Mouse (Mus musculus): ENCODE measurements around the gene Cep290. TPM values are rescaled to one million over a fixed set of nuclear protein-coding genes. Genes with fewer than 3 reads are reported as not detected.

Cep290 gene
- total and polyA plus RNA-seq, 3 experiments = 3.8 to 5.2 TPM; not detected in 1

GRCm38 (mm10) chr10:100620040-100620439, 132.7 kb downstream of the Cep290 start:
- H3K27me3 ChIP-seq (ENCODE audit: control insufficient read depth in 1 of 2, insufficient read depth in 2 of 2, low read length in 2 of 2) = peaks cover 0 to 2% of the 10 kb centered on the region in 2 experiments; a peak in 3 of 4 replicates
- H3K27ac ChIP-seq (ENCODE audit: control insufficient read depth, low read depth, low read length) = no peak overlapping the region
- TF ChIP-seq POLR2AphosphoS2 (IDR thresholded peaks at IDR 0.05; ENCODE audit: low read length) (no peak), MAZ (IDR thresholded peaks at IDR 0.05; ENCODE audit: low read depth, low read length) (no peak), GABPA (IDR thresholded peaks at IDR 0.05; ENCODE audit: low read depth, low read length) (no peak), ZKSCAN1 (IDR thresholded peaks at IDR 0.05; ENCODE audit: low read depth, low read length) (no peak), CHD2 (IDR thresholded peaks at IDR 0.05; ENCODE audit: low read length) (no peak), NRF1 (IDR thresholded peaks at IDR 0.05; ENCODE audit: insufficient read depth, low read depth, low read length, poor library complexity, severe bottlenecking) (no peak), USF1 (IDR thresholded peaks at IDR 0.05; ENCODE audit: low read depth, low read length) (no peak), TAL1 (IDR thresholded peaks at IDR 0.05; ENCODE audit: low read length) (no peak), MAX (IDR thresholded peaks at IDR 0.05; ENCODE audit: low read length) (no peak)
- no peak overlapping the region for H3K9ac ChIP-seq (ENCODE audit: control insufficient read depth, low read depth, low read length, poor library complexity, severe bottlenecking)
- no peaks in the 10 kb centered on the region for H3K4me1 ChIP-seq (ENCODE audit: control insufficient read depth in 1 of 2, insufficient read depth in 2 of 2, low read length in 2 of 2)
- no peak overlapping the region for H3K4me3 ChIP-seq (ENCODE audit: control insufficient read depth in 1 of 2, insufficient read depth in 1 of 2, low read depth in 2 of 2, low read length in 2 of 2)
- H3K36me3 ChIP-seq (ENCODE audit: control insufficient read depth in 1 of 2, insufficient read depth in 2 of 2, low read length in 2 of 2) = no peaks in the 10 kb centered on the region
- no peaks in the 10 kb centered on the region for H3K79me2 ChIP-seq (ENCODE audit: control insufficient read depth, insufficient read depth, low read length, poor library complexity)
- H3K9me3 ChIP-seq (replicated peaks; ENCODE audit: insufficient read depth, low read length) = no peaks in the 10 kb centered on the region
- no peak for DNase-seq (ENCODE audit: low read depth, low spot score)

- no peak for DNase-seq (ENCODE audit: low read depth, low spot score)
- Histone ChIP-seq H3K9ac (ENCODE audit: control insufficient read depth, low read depth, low read length, poor library complexity, severe bottlenecking) (no peak overlapping the region), H3K27ac (ENCODE audit: control insufficient read depth, low read depth, low read length) (no peak overlapping the region), H3K79me2 (ENCODE audit: control insufficient read depth, insufficient read depth, low read length, poor library complexity) (no peaks in the 10 kb centered on the region), H3K36me3 (ENCODE audit: control insufficient read depth in 1 of 2, insufficient read depth in 2 of 2, low read length in 2 of 2) (no peaks in the 10 kb centered on the region), H3K4me1 (ENCODE audit: control insufficient read depth in 1 of 2, insufficient read depth in 2 of 2, low read length in 2 of 2) (no peaks in the 10 kb centered on the region), H3K27me3 (ENCODE audit: control insufficient read depth in 1 of 2, insufficient read depth in 2 of 2, low read length in 2 of 2) (peaks cover 1 to 2% of the 10 kb centered on the region in 2 experiments; a peak in 3 of 4 replicates), H3K4me3 (ENCODE audit: control insufficient read depth in 1 of 2, insufficient read depth in 1 of 2, low read depth in 2 of 2, low read length in 2 of 2) (no peak overlapping the region), H3K9me3 (replicated peaks; ENCODE audit: insufficient read depth, low read length) (no peaks in the 10 kb centered on the region)
- no peak for TF ChIP-seq CTCF (IDR thresholded peaks at IDR 0.05 in 2 of 3, conservative IDR thresholded peaks at IDR 0.05 in 1 of 3; ENCODE audit: control insufficient read depth in 1 of 3, insufficient read depth in 1 of 3, low read depth in 2 of 3, low read length in 3 of 3, poor library complexity in 1 of 3, severe bottlenecking in 1 of 3)
- no peak for TF ChIP-seq MYC (IDR thresholded peaks at IDR 0.05; ENCODE audit: low read depth, low read length)
- no peak for TF ChIP-seq TAL1 (IDR thresholded peaks at IDR 0.05; ENCODE audit: low read length)
- TF ChIP-seq NRF1 (IDR thresholded peaks at IDR 0.05; ENCODE audit: insufficient read depth, low read depth, low read length, poor library complexity, severe bottlenecking) = no peak
- TF ChIP-seq ZMIZ1 (IDR thresholded peaks at IDR 0.05; ENCODE audit: low read depth, low read length) = no peak
- no peak for TF ChIP-seq CHD2 (IDR thresholded peaks at IDR 0.05; ENCODE audit: low read length)
- no peak for TF ChIP-seq CHD1 (IDR thresholded peaks at IDR 0.05; ENCODE audit: low read depth, low read length)
- TF ChIP-seq RAD21 (IDR thresholded peaks at IDR 0.05; ENCODE audit: low read depth, low read length) = no peak
- no peak for TF ChIP-seq ETS1 (IDR thresholded peaks at IDR 0.05; ENCODE audit: low read depth, low read length)
- TF ChIP-seq MAZ (IDR thresholded peaks at IDR 0.05; ENCODE audit: low read depth, low read length) = no peak
- no peak for TF ChIP-seq TBP (IDR thresholded peaks at IDR 0.05; ENCODE audit: low read depth, low read length)
- no peak for TF ChIP-seq MEF2A (IDR thresholded peaks at IDR 0.05; ENCODE audit: extremely low read depth, insufficient replicate concordance, low read depth, low read length, poor library complexity, severe bottlenecking)
- no peak for TF ChIP-seq JUND (IDR thresholded peaks at IDR 0.05; ENCODE audit: low read depth, low read length)
- TF ChIP-seq SIN3A (IDR thresholded peaks at IDR 0.05; ENCODE audit: low read length) = no peak
- no peak for TF ChIP-seq E2F4 (IDR thresholded peaks at IDR 0.05; ENCODE audit: borderline replicate concordance, low read depth, low read length)
Observed at GRCm38 (mm10) chr10:100622494-100622893, 135.1 kb downstream of the Cep290 start.

Other genes with a start within 250 kb of the Cep290 start
- gene Gm4301, start 151.9 kb upstream of the Cep290 start, total RNA-seq (2012; rRNA removed) = not detected in 2 replicates
- gene Gm4301, start 151.9 kb upstream of the Cep290 start, polyA plus RNA-seq (2012; ENCODE audit: insufficient read depth in 1 of 2, insufficient read length in 2 of 2, low read depth in 1 of 2, low replicate concordance in 2 of 2, missing spikeins in 1 of 2) = not detected
- gene Gm4302, start 146.7 kb upstream of the Cep290 start, total RNA-seq (2012; rRNA removed) = not detected in 2 replicates
- gene Gm4302, start 146.7 kb upstream of the Cep290 start, polyA plus RNA-seq (2012; ENCODE audit: insufficient read depth in 1 of 2, insufficient read length in 2 of 2, low read depth in 1 of 2, low replicate concordance in 2 of 2, missing spikeins in 1 of 2) = not detected
- gene Gm4303, start 141.6 kb upstream of the Cep290 start, total RNA-seq (2012; rRNA removed) = not detected in 2 replicates
- not detected for gene Gm4303, start 141.6 kb upstream of the Cep290 start, polyA plus RNA-seq (2012; ENCODE audit: insufficient read depth in 1 of 2, insufficient read length in 2 of 2, low read depth in 1 of 2, low replicate concordance in 2 of 2, missing spikeins in 1 of 2)
- not detected in 2 replicates for gene Gm4305, start 136.5 kb upstream of the Cep290 start, total RNA-seq (2012; rRNA removed)
- gene Gm4305, start 136.5 kb upstream of the Cep290 start, polyA plus RNA-seq (2012; ENCODE audit: insufficient read depth in 1 of 2, insufficient read length in 2 of 2, low read depth in 1 of 2, low replicate concordance in 2 of 2, missing spikeins in 1 of 2) = not detected
- gene Gm4307, start 126.2 kb upstream of the Cep290 start, total RNA-seq (2012; rRNA removed) = not detected in 2 replicates
- gene Gm4307, start 126.2 kb upstream of the Cep290 start, polyA plus RNA-seq (2012; ENCODE audit: insufficient read depth in 1 of 2, insufficient read length in 2 of 2, low read depth in 1 of 2, low replicate concordance in 2 of 2, missing spikeins in 1 of 2) = not detected
- gene Gm4312, start 105.0 kb upstream of the Cep290 start, total RNA-seq (2012; rRNA removed) = not detected in 2 replicates
- not detected for gene Gm4312, start 105.0 kb upstream of the Cep290 start, polyA plus RNA-seq (2012; ENCODE audit: insufficient read depth in 1 of 2, insufficient read length in 2 of 2, low read depth in 1 of 2, low replicate concordance in 2 of 2, missing spikeins in 1 of 2)
- 6.7 and 8.9 TPM in 2 replicates for gene Tmtc3, start 208 bp upstream of the Cep290 start, total RNA-seq (2012; rRNA removed)
- 1 to 10 TPM in 1 of 2 experiments, not detected in 1; 7.5 TPM for gene Tmtc3, start 208 bp upstream of the Cep290 start, polyA plus RNA-seq (2012; ENCODE audit: insufficient read depth in 1 of 2, insufficient read length in 2 of 2, low read depth in 1 of 2, low replicate concordance in 2 of 2, missing spikeins in 1 of 2)
- 21.3 and 22.7 TPM in 2 replicates for gene 4930430F08Rik, start 102.9 kb downstream of the Cep290 start, total RNA-seq (2012; rRNA removed)
- 10 to 100 TPM in 1 of 2 experiments, not detected in 1; 10.5 TPM for gene 4930430F08Rik, start 102.9 kb downstream of the Cep290 start, polyA plus RNA-seq (2012; ENCODE audit: insufficient read depth in 1 of 2, insufficient read length in 2 of 2, low read depth in 1 of 2, low replicate concordance in 2 of 2, missing spikeins in 1 of 2)
- gene 1700017N19Rik, start 102.9 kb downstream of the Cep290 start, total RNA-seq (2012; rRNA removed) = not detected in 2 replicates
- not detected for gene 1700017N19Rik, start 102.9 kb downstream of the Cep290 start, polyA plus RNA-seq (2012; ENCODE audit: insufficient read depth in 1 of 2, insufficient read length in 2 of 2, low read depth in 1 of 2, low replicate concordance in 2 of 2, missing spikeins in 1 of 2)